8 mouse cellular contexts compared by ENCODE assay signal in genomic region chr7:144581559-144582283, GRCm38 (mm10). TPM values are rescaled to one million over a fixed set of nuclear protein-coding genes. Genes with fewer than 3 reads are reported as not detected.
DNase-seq lines count a peak whose midpoint lies in the region; ATAC-seq and TF ChIP-seq lines count a peak whose summit lies in the region.

No protein-coding gene starts in this region.

- H3K4me3 ChIP-seq in ES-Bruce4 (ENCODE audit: low read depth, low read length) = peak overlapping the region; percentile 84
- peak overlapping the region; percentile 64 for H3K4me3 ChIP-seq in forebrain, embryonic 13.5 days
- peak overlapping the region; percentile 84 for H3K4me3 ChIP-seq in liver, postnatal 0 days (ENCODE audit: low read depth, low read length)
- H3K4me3 ChIP-seq in neural tube, embryonic 13.5 days = peak overlapping the region; percentile 85

- TF ChIP-seq EP300 in ES-Bruce4 (IDR thresholded peaks at IDR 0.05; ENCODE audit: insufficient read depth, low read depth, low read length) = no peak
- TF ChIP-seq EP300 in liver, postnatal 0 days (IDR thresholded peaks at IDR 0.05; ENCODE audit: low read depth) = no peak

- H3K4me1 ChIP-seq in ES-Bruce4 (ENCODE audit: control insufficient read depth, insufficient read depth, low read length) = no peaks in the 10 kb centered on the region
- peaks cover 24% of the 10 kb centered on the region for H3K4me1 ChIP-seq in forebrain, embryonic 13.5 days
- H3K4me1 ChIP-seq in liver, postnatal 0 days (ENCODE audit: insufficient read depth) = peaks cover 17% of the 10 kb centered on the region
- H3K4me1 ChIP-seq in neural tube, embryonic 13.5 days (replicated peaks) = peaks cover 21% of the 10 kb centered on the region

- no peaks in the 10 kb centered on the region for H3K9me3 ChIP-seq in ES-Bruce4 (replicated peaks; ENCODE audit: control insufficient read depth, insufficient read depth, low read length, poor library complexity, severe bottlenecking)
- H3K9me3 ChIP-seq in forebrain, embryonic 13.5 days (replicated peaks) = no peaks in the 10 kb centered on the region
- no peaks in the 10 kb centered on the region for H3K9me3 ChIP-seq in liver, postnatal 0 days (ENCODE audit: low read length)
- no peaks in the 10 kb centered on the region for H3K9me3 ChIP-seq in neural tube, embryonic 13.5 days

- intact Hi-C loops in heart, postnatal 14 days (cut with DNase I) = loop anchor here (2.0 to 5.0 kb wide), 2 partner anchors 29 to 69 kb away; partner anchors contain the start of gene Ppfia1

- peak; percentile 43 for ATAC-seq in cerebellum, adult (ENCODE audit: insufficient number of reproducible peaks, low FRiP score, low TSS enrichment)
- ATAC-seq in forebrain, embryonic 13.5 days = peak; percentile 84
- ATAC-seq in liver, postnatal 0 days = peak; percentile 88
- peak; percentile 86 for ATAC-seq in neural tube, embryonic 13.5 days (ENCODE audit: low read depth)

- peak; percentile 6 for TF ChIP-seq POLR2A in ES-Bruce4 (IDR thresholded peaks at IDR 0.05; ENCODE audit: insufficient read depth, low read length)

- peak overlapping the region; percentile 37; the same call in 1 of the 2 replicates for H3K27ac ChIP-seq in ES-Bruce4 (ENCODE audit: insufficient read depth, low read length)
- peak overlapping the region; percentile 87 for H3K27ac ChIP-seq in forebrain, embryonic 13.5 days
- peak overlapping the region; percentile 94 for H3K27ac ChIP-seq in liver, postnatal 0 days (ENCODE audit: low read depth)
- peak overlapping the region; percentile 91 for H3K27ac ChIP-seq in neural tube, embryonic 13.5 days (replicated peaks)

- peak overlapping the region; percentile 77 for H3K4me2 ChIP-seq in forebrain, embryonic 13.5 days
- H3K4me2 ChIP-seq in liver, postnatal 0 days (ENCODE audit: low read depth, low read length) = peak overlapping the region; percentile 84
- peak overlapping the region; percentile 94 for H3K4me2 ChIP-seq in neural tube, embryonic 13.5 days

- no peaks in the 10 kb centered on the region for H3K27me3 ChIP-seq in ES-Bruce4 (ENCODE audit: control insufficient read depth, insufficient read depth, low read length, poor library complexity, severe bottlenecking)
- peaks cover 13% of the 10 kb centered on the region; the same call in 1 of the 2 replicates for H3K27me3 ChIP-seq in forebrain, embryonic 13.5 days
- no peaks in the 10 kb centered on the region for H3K27me3 ChIP-seq in liver, postnatal 0 days (ENCODE audit: insufficient read depth, low read length)
- H3K27me3 ChIP-seq in neural tube, embryonic 13.5 days = peaks cover 11% of the 10 kb centered on the region

- H3K9ac ChIP-seq in ES-Bruce4 (ENCODE audit: low read depth, poor library complexity, severe bottlenecking) = peak overlapping the region; percentile 54
- H3K9ac ChIP-seq in forebrain, embryonic 13.5 days = peak overlapping the region; percentile 85
- peak overlapping the region; percentile 78 for H3K9ac ChIP-seq in liver, postnatal 0 days (replicated peaks)
- peak overlapping the region; percentile 88 for H3K9ac ChIP-seq in neural tube, embryonic 13.5 days

- under 1% methylated on average over 43 of the region's 43 CpGs for WGBS in forebrain, embryonic 13.5 days
- 1% methylated on average over 42 of the region's 43 CpGs for WGBS in large intestine, adult 2 months
- WGBS in liver, postnatal 0 days (ENCODE audit: insufficient replicate concordance) = under 1% methylated on average over 43 of the region's 43 CpGs
- under 1% methylated on average over 43 of the region's 43 CpGs for WGBS in neural tube, embryonic 13.5 days

- H3K36me3 ChIP-seq in ES-Bruce4 (ENCODE audit: control insufficient read depth, insufficient read depth, low read length, poor library complexity, severe bottlenecking) = no peaks in the 10 kb centered on the region; the same call in 1 of the 2 replicates
- peaks cover 26% of the 10 kb centered on the region for H3K36me3 ChIP-seq in forebrain, embryonic 13.5 days (ENCODE audit: poor library complexity, severe bottlenecking)
- peaks cover 7% of the 10 kb centered on the region; the same call in 1 of the 2 replicates for H3K36me3 ChIP-seq in liver, postnatal 0 days (replicated peaks; ENCODE audit: insufficient read depth, low read length)
- H3K36me3 ChIP-seq in neural tube, embryonic 13.5 days = peaks cover 23% of the 10 kb centered on the region

- peak; percentile 79 to 83 for DNase-seq in heart, postnatal 14 days
- peak; percentile 70 for DNase-seq in large intestine, adult 2 months (ENCODE audit: low read depth, low spot score)
- DNase-seq in liver, postnatal 0 days = peak; percentile 87
- DNase-seq in testis, postnatal 10 days (ENCODE audit: low spot score) = peak; percentile 81

- TF ChIP-seq CTCF in ES-Bruce4 (IDR thresholded peaks at IDR 0.05; ENCODE audit: low read depth, low read length) = peak; percentile 53
- peak; percentile 92 for TF ChIP-seq CTCF in liver, postnatal 0 days (IDR thresholded peaks at IDR 0.05; ENCODE audit: low read depth)

RNA-seq across cellular contexts. Expression of gene Fadd, which starts 0.5 kb away (rescaled TPM):
- polyA plus RNA-seq in ES-Bruce4 (2011; ENCODE audit: insufficient read depth, insufficient read length, low read depth, missing spikeins) = 2.5 and 2.9 TPM in 2 replicates
- 7.1 and 7.7 TPM in 2 replicates for polyA plus RNA-seq in forebrain, embryonic 13.5 days (2015; fragmentation: Nextera tagmentation; extraction: Ambion mirVana)
- total RNA-seq in heart, postnatal 14 days (2021) = 1 to 10 TPM; 7.0 to 7.2 TPM
- 15.3 and 15.6 TPM in 2 replicates for polyA plus RNA-seq in large intestine, adult 2 months (2012; rRNA removed)
- 4.1 TPM in 2 replicates for polyA plus RNA-seq in liver, postnatal 0 days (2015; fragmentation: Nextera tagmentation; extraction: Ambion mirVana)
- 6.0 and 6.1 TPM in 2 replicates for polyA plus RNA-seq in neural tube, embryonic 13.5 days (2015; fragmentation: Nextera tagmentation; extraction: Ambion mirVana)

RNA-seq across cellular contexts. Expression of gene Ppfia1, which starts 28.2 kb away (rescaled TPM):
- 59.0 and 80.5 TPM in 2 replicates for polyA plus RNA-seq in ES-Bruce4 (2011; ENCODE audit: insufficient read depth, insufficient read length, low read depth, missing spikeins)
- 29.0 and 32.1 TPM in 2 replicates for polyA plus RNA-seq in forebrain, embryonic 13.5 days (2015; fragmentation: Nextera tagmentation; extraction: Ambion mirVana)
- total RNA-seq in heart, postnatal 14 days (2021) = 10 to 100 TPM; 46.3 to 54.8 TPM
- 24.7 and 28.9 TPM in 2 replicates for polyA plus RNA-seq in large intestine, adult 2 months (2012; rRNA removed)
- polyA plus RNA-seq in liver, postnatal 0 days (2015; fragmentation: Nextera tagmentation; extraction: Ambion mirVana) = 7.1 and 8.2 TPM in 2 replicates
- 28.4 and 32.6 TPM in 2 replicates for polyA plus RNA-seq in neural tube, embryonic 13.5 days (2015; fragmentation: Nextera tagmentation; extraction: Ambion mirVana)

Comparison
In these comparisons a context has a peak if more than half of its experiments do, and no peak if none do; other contexts are left out.
1. Peak in every context shown above with its lines: DNase-seq, ATAC-seq, H3K4me3 ChIP-seq and H3K27ac ChIP-seq.
2. H3K27ac ChIP-seq: peak in every context shown above with its lines; median percentile 94 in liver, postnatal 0 days; 91 in neural tube, embryonic 13.5 days; 87 in forebrain, embryonic 13.5 days; 37 in ES-Bruce4.